Mouse (Mus musculus): Measurements from ENCODE around the gene Tmem147. TPM values are rescaled to one million over a fixed set of nuclear protein-coding genes. Genes with fewer than 3 reads are reported as not detected.
"Not testable (repeated sequence)": the region's sequence is repeated elsewhere in the genome, so short reads cannot be mapped to it uniquely, and the experiment has no call there.

Gene Tmem147
- polyA plus RNA-seq, 1 experiment from 2014 or later = 202 TPM

DNA sequence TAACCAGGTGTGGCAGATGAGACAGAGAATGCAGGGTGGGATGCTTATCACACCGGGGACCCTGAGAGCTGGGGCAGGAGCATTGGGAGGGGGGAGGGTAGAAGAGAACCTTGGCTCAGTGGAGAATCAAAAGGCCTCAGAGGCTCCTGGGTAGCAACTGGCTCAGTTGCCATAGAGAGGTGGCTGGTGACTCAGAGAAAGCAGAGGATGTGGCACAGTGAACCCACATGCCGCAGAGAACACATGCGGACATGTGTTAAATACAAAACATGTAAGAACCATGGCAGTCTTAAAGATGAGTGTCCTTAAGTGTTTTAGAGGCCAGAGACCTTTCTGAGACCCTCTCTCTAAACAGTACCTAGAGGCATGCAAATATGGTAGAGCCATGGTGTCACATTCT, 6.9 kb upstream of the Tmem147 start:
- 92% methylated on average over 3 of the region's 3 CpGs for WGBS
- H3K4me3 ChIP-seq (ENCODE audit: low read length) = no peak overlapping the region
- no peaks in the 10 kb centered on the region for H3K9me3 ChIP-seq (ENCODE audit: control insufficient read depth, low read length)
- ATAC-seq (ENCODE audit: low FRiP score, low TSS enrichment) = no peak
- H3K27me3 ChIP-seq (ENCODE audit: control insufficient read depth, insufficient read depth, low read length) = no peaks in the 10 kb centered on the region
- no peak overlapping the region for H3K27ac ChIP-seq (ENCODE audit: low read depth, low read length)
- H3K4me1 ChIP-seq (ENCODE audit: control insufficient read depth, insufficient read depth, low read length) = no peaks in the 10 kb centered on the region
- H3K4me2 ChIP-seq (replicated peaks; ENCODE audit: low read depth, low read length) = no peak overlapping the region
- H3K9ac ChIP-seq (ENCODE audit: low read depth, low read length) = no peak overlapping the region
- H3K36me3 ChIP-seq (ENCODE audit: control insufficient read depth, insufficient read depth, low read length) = peaks cover 42% of the 10 kb centered on the region

DNA sequence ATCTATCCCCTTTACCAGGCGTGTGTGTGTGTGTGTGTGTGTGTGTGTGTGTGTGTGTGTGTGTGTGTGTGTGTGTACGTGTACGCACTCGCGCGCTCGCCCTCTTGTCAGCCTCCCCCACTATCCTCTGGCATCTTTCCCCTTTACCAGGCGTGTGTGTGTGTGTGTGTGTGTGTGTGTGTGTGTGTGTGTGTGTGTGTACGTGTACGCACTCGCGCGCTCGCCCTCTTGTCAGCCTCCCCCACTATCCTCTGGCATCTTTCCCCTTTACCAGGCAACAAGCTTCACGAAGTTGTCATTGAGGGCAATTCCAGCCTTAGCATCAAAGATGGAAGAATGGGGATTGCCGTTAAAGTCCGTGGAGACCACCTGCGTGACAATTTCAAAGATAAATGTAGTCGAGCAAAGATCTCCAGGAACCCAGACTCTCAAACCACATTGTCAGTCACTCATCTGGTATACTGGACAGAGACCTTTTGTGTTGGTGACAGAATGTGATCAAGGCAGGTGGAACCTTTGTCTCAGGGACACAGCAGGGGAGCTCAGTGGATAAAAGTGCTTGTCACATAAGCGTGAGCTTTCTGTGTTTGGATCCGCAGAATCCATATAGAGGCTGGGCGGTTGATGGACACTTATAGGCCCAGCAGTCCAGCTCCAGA, 853 bp upstream of the Tmem147 start:
- H3K27me3 ChIP-seq (ENCODE audit: control insufficient read depth, insufficient read depth, low read length); ATAC-seq (ENCODE audit: low FRiP score, low TSS enrichment); H3K9me3 ChIP-seq (ENCODE audit: control insufficient read depth, low read length): not testable (repeated sequence)
- Histone ChIP-seq H3K9ac (ENCODE audit: low read depth, low read length) (peak overlapping the region; percentile 83), H3K4me1 (ENCODE audit: control insufficient read depth, insufficient read depth, low read length) (peaks cover 12% of the 10 kb centered on the region), H3K4me3 (ENCODE audit: low read length) (peak overlapping the region; percentile 85), H3K27ac (ENCODE audit: low read depth, low read length) (peak overlapping the region; percentile 60; the same call in 1 of the 2 replicates), H3K36me3 (ENCODE audit: control insufficient read depth, insufficient read depth, low read length) (peaks cover 24% of the 10 kb centered on the region; the same call in 1 of the 2 replicates), H3K4me2 (replicated peaks; ENCODE audit: low read depth, low read length) (peak overlapping the region; percentile 81)
- WGBS = 25% methylated on average over 13 of the region's 22 CpGs

DNA sequence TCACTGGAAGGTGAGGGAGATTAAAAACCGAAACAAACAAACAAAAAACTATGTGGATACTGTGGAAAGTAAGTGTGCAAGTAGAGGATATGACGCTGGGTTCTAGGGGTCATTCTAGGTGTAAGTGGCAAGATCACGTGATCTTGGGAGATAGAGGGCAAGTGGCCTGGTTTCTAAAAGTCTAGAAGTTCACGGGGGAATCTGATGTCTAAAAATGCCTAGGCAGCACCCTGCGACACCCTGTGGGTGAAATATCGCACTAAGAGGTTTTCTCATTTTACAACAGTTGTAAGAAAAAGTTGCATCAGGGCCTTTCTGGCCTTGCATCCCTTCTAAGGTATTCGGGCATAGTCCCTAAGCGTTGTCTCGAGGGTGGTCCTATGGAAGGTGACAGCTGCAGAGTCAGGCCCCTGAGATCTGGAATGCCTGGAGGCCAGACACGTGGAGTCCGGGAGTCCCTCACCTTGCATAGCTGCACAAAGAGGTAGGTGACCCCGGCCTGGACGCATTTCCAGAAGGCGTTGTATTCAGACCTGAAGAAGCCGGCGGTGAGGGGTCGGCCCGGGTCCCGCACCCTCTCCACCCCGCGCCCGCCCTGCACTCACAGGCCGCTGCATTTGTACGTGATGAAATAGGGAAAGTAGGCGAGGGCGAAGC, 473 bp downstream of the Tmem147 start:
- H3K36me3 ChIP-seq (ENCODE audit: control insufficient read depth, insufficient read depth, low read length) = peaks cover 15% of the 10 kb centered on the region; the same call in 1 of the 2 replicates
- peak overlapping the region; percentile 85 for H3K4me3 ChIP-seq (ENCODE audit: low read length)
- WGBS = 7% methylated on average over 26 of the region's 26 CpGs
- peak overlapping the region; percentile 81 for H3K4me2 ChIP-seq (replicated peaks; ENCODE audit: low read depth, low read length)
- peak overlapping the region; percentile 83 for H3K9ac ChIP-seq (ENCODE audit: low read depth, low read length)
- H3K27ac ChIP-seq (ENCODE audit: low read depth, low read length) = no peak overlapping the region
- H3K27me3 ChIP-seq (ENCODE audit: control insufficient read depth, insufficient read depth, low read length) = no peaks in the 10 kb centered on the region
- ATAC-seq (ENCODE audit: low FRiP score, low TSS enrichment) = peak; percentile 60
- H3K9me3 ChIP-seq (ENCODE audit: control insufficient read depth, low read length) = no peaks in the 10 kb centered on the region
- peaks cover 12% of the 10 kb centered on the region for H3K4me1 ChIP-seq (ENCODE audit: control insufficient read depth, insufficient read depth, low read length)

DNA sequence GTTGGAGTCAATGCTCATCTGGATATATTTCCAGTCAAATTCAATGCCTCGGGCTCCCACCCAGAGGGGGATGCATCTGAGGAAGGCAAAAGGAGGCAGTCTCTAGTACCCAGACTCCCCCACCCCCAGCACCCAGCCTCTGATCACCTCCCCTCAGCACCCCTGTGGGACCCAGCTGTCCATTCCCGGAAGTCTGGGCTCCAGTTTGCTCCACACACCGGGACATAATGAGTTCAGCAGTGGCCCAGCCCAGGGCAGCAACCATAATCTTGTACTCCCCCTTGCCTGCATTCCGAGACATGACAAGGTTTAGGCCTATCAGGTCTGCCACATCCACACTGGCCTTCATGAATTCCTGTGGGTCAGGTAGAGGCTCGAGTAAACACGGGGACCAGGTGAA, 1.1 kb downstream of the Tmem147 start:
- WGBS = 82% methylated on average over 6 of the region's 6 CpGs
- Histone ChIP-seq H3K4me1 (ENCODE audit: control insufficient read depth, insufficient read depth, low read length) (peaks cover 12% of the 10 kb centered on the region), H3K27me3 (ENCODE audit: control insufficient read depth, insufficient read depth, low read length) (no peaks in the 10 kb centered on the region), H3K9me3 (ENCODE audit: control insufficient read depth, low read length) (no peaks in the 10 kb centered on the region), H3K4me2 (replicated peaks; ENCODE audit: low read depth, low read length) (peak overlapping the region; percentile 81), H3K9ac (ENCODE audit: low read depth, low read length) (0 out of 2 replicates have a peak overlapping the region, but pooled peaks have one; percentile 83), H3K4me3 (ENCODE audit: low read length) (peak overlapping the region; percentile 85), H3K36me3 (ENCODE audit: control insufficient read depth, insufficient read depth, low read length) (peaks cover 9% of the 10 kb centered on the region; the same call in 1 of the 2 replicates), H3K27ac (ENCODE audit: low read depth, low read length) (no peak overlapping the region)
- ATAC-seq (ENCODE audit: low FRiP score, low TSS enrichment) = no peak

DNA sequence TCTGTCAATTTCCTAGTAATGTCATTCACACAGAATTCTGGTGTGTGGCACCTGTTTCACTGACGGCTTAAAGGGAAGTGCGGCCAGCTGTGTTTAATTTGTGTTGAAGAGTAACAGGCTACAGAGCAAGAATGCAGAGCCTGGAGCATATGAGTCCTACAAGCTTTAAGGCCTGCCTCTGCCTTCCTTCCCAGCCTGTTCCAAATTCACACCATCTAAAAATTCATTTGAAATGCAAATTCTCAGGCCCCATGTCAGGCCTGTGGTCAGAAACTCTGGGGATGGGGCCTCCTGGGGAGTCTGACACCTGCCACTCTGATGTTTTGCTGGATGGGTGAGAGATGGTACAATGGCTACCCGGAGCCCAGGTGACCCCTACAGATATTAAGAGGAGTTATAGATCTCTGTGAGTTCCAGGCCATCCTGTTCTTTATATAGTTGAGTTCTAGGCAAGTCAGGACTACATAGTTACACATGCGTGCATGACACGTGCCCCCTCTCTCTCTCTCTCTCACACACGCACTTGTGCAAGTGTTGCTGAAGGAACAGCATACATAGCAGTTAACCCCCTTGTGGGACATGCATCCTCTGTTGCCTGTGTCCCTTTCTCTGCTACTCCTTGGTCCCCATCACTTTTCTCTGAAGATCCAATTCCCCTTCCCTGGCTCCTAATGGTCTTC, 5.9 kb downstream of the Tmem147 start:
- no peak overlapping the region for H3K4me2 ChIP-seq (replicated peaks; ENCODE audit: low read depth, low read length)
- H3K36me3 ChIP-seq (ENCODE audit: control insufficient read depth, insufficient read depth, low read length) = no peaks in the 10 kb centered on the region
- H3K27me3 ChIP-seq (ENCODE audit: control insufficient read depth, insufficient read depth, low read length) = no peaks in the 10 kb centered on the region
- H3K9ac ChIP-seq (ENCODE audit: low read depth, low read length) = no peak overlapping the region
- peaks cover 4% of the 10 kb centered on the region; the same call in 1 of the 2 replicates for H3K4me1 ChIP-seq (ENCODE audit: control insufficient read depth, insufficient read depth, low read length)
- WGBS = 68% methylated on average over 6 of the region's 6 CpGs
- H3K9me3 ChIP-seq (ENCODE audit: control insufficient read depth, low read length) = no peaks in the 10 kb centered on the region
- no peak overlapping the region for H3K27ac ChIP-seq (ENCODE audit: low read depth, low read length)
- no peak for ATAC-seq (ENCODE audit: low FRiP score, low TSS enrichment)
- no peak overlapping the region for H3K4me3 ChIP-seq (ENCODE audit: low read length)

DNA sequence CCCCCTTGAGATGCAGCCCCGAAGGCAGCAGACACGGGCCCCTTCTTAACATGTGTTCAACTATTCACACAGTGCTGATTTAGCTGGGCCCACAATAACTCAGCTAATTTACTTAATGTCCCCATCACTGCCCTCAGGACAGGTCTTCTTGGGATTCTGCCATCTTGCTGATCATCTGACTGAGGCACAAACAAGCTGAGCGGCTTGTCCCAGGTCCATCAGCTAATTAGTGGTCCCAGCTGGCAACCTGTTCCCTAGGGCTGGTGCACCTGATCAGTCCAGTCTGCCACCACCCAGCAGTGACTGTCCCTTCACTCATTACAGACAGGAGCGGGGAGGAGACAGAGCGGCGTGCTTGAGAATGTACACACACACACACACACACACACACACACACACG, 8.1 kb downstream of the Tmem147 start:
- Histone ChIP-seq H3K9ac (ENCODE audit: low read depth, low read length) (no peak overlapping the region), H3K36me3 (ENCODE audit: control insufficient read depth, insufficient read depth, low read length) (no peaks in the 10 kb centered on the region), H3K27me3 (ENCODE audit: control insufficient read depth, insufficient read depth, low read length) (peaks cover 11% of the 10 kb centered on the region; the same call in 1 of the 2 replicates), H3K27ac (ENCODE audit: low read depth, low read length) (no peak overlapping the region), H3K4me3 (ENCODE audit: low read length) (no peak overlapping the region), H3K9me3 (ENCODE audit: control insufficient read depth, low read length) (no peaks in the 10 kb centered on the region), H3K4me1 (ENCODE audit: control insufficient read depth, insufficient read depth, low read length) (0 out of 2 replicates have a peak, but pooled peaks cover 7% of the 10 kb centered on the region), H3K4me2 (replicated peaks; ENCODE audit: low read depth, low read length) (no peak overlapping the region)
- WGBS = 88% methylated on average over 7 of the region's 7 CpGs
- no peak for ATAC-seq (ENCODE audit: low FRiP score, low TSS enrichment)

DNA sequence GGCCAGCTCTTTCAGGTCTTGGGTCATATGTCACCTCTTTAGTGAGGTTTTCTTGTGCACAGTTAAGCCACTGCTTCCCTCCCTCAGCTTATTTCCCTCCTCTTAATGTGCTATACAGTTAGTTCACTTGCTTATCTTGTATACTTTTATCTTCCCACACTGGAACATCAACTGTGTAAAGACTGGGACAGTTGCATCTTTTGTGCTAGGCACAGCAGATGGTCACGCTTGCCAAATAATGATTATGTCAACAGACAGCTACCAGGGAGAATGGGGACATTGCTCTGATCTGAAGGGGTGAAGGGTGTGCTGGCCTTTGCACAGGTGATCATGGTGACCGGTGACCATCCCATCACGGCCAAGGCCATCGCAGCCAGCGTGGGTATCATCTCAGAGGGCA, 9.7 kb downstream of the Tmem147 start:
- 94% methylated on average over 5 of the region's 5 CpGs for WGBS

DNA sequence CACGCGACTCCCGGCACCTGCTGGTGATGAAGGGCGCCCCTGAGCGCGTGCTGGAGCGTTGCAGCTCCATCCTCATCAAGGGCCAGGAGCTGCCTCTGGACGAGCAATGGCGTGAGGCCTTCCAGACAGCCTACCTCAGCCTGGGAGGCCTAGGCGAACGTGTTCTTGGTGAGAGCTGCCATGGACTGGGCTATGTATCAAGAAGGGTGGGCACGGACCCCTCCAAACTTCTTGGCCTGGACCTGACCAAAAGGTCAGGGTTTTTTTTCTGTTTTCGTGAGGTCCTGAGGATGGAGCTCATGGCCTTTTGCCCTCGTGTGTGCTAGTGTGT, 11.7 kb downstream of the Tmem147 start:
- WGBS = 12% methylated on average over 14 of the region's 14 CpGs
- no peaks in the 10 kb centered on the region for H3K36me3 ChIP-seq (ENCODE audit: control insufficient read depth, insufficient read depth, low read length)
- H3K4me1 ChIP-seq (ENCODE audit: control insufficient read depth, insufficient read depth, low read length) = 0 out of 2 replicates have a peak, but pooled peaks cover 7% of the 10 kb centered on the region
- no peaks in the 10 kb centered on the region for H3K9me3 ChIP-seq (ENCODE audit: control insufficient read depth, low read length)
- peak overlapping the region; percentile 27 for H3K4me3 ChIP-seq (ENCODE audit: low read length)
- H3K27ac ChIP-seq (ENCODE audit: low read depth, low read length) = no peak overlapping the region
- H3K9ac ChIP-seq (ENCODE audit: low read depth, low read length) = no peak overlapping the region
- peak overlapping the region; percentile 58 for H3K4me2 ChIP-seq (replicated peaks; ENCODE audit: low read depth, low read length)
- peaks cover 20% of the 10 kb centered on the region; the same call in 1 of the 2 replicates for H3K27me3 ChIP-seq (ENCODE audit: control insufficient read depth, insufficient read depth, low read length)
- ATAC-seq (ENCODE audit: low FRiP score, low TSS enrichment) = no peak

More for the DNA sequence above, 9.7 kb downstream of the Tmem147 start:
- 0 out of 2 replicates have a peak, but pooled peaks cover 7% of the 10 kb centered on the region for H3K4me1 ChIP-seq (ENCODE audit: control insufficient read depth, insufficient read depth, low read length)
- ATAC-seq (ENCODE audit: low FRiP score, low TSS enrichment) = no peak
- H3K4me3 ChIP-seq (ENCODE audit: low read length) = no peak overlapping the region
- H3K4me2 ChIP-seq (replicated peaks; ENCODE audit: low read depth, low read length) = no peak overlapping the region
- H3K27ac ChIP-seq (ENCODE audit: low read depth, low read length) = no peak overlapping the region
- no peaks in the 10 kb centered on the region for H3K36me3 ChIP-seq (ENCODE audit: control insufficient read depth, insufficient read depth, low read length)
- H3K9me3 ChIP-seq (ENCODE audit: control insufficient read depth, low read length) = no peaks in the 10 kb centered on the region
- H3K27me3 ChIP-seq (ENCODE audit: control insufficient read depth, insufficient read depth, low read length) = peaks cover 20% of the 10 kb centered on the region; the same call in 1 of the 2 replicates
- no peak overlapping the region for H3K9ac ChIP-seq (ENCODE audit: low read depth, low read length)
